Mouse (Mus musculus): ENCODE data around the gene Dhrs4. TPM values are rescaled to one million over a fixed set of nuclear protein-coding genes. Genes with fewer than 3 reads are reported as not detected.

The Dhrs4 gene
- polyA plus RNA-seq, 1 experiment from 2014 or later = 34.8 TPM

DNA sequence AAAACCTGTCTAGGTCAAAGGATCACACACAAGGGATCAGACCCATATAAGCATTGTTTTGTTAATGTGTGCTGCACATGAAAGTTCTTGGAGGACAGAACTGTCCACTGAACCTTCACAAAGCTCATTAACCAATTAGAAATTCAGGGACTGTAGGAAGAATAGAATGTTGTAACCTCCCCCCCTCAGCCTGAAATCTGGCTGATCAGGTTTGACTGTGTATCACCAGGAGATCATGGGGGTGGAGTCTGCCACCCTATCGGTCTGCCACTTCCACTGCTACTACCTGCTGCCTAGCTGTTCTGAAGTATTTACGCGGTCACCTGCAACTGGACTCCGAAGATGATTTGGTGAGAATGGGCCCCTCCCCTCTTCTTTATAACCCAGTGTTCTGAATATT is 18.8 kb upstream of the Dhrs4 start:
- no peak for ATAC-seq (ENCODE audit: low FRiP score)
- Histone ChIP-seq H3K9ac (ENCODE audit: low read length) (no peak overlapping the region), H3K9me3 (ENCODE audit: control insufficient read depth, low read length) (peaks cover 3% of the 10 kb centered on the region; the same call in 1 of the 2 replicates), H3K27me3 (ENCODE audit: control insufficient read depth, insufficient read depth, low read length) (no peaks in the 10 kb centered on the region), H3K27ac (ENCODE audit: low read depth, low read length) (no peak overlapping the region), H3K4me3 (ENCODE audit: low read depth, low read length) (no peak overlapping the region), H3K36me3 (ENCODE audit: control insufficient read depth, insufficient read depth, low read length) (no peaks in the 10 kb centered on the region), H3K4me2 (no peak overlapping the region), H3K4me1 (ENCODE audit: control insufficient read depth, insufficient read depth, low read length) (no peaks in the 10 kb centered on the region)
- DNase-seq (ENCODE audit: low spot score, missing footprints) = no peak
- WGBS = 71% methylated on average over 4 of the region's 4 CpGs

- no peak for DNase-seq (ENCODE audit: low spot score, missing footprints)
- H3K9ac ChIP-seq (ENCODE audit: low read length) = no peak overlapping the region
- H3K9me3 ChIP-seq (ENCODE audit: control insufficient read depth, low read length) = peaks cover 3% of the 10 kb centered on the region; the same call in 1 of the 2 replicates
- H3K27me3 ChIP-seq (ENCODE audit: control insufficient read depth, insufficient read depth, low read length) = no peaks in the 10 kb centered on the region
- no peaks in the 10 kb centered on the region for H3K4me1 ChIP-seq (ENCODE audit: control insufficient read depth, insufficient read depth, low read length)
- H3K4me3 ChIP-seq (ENCODE audit: low read depth, low read length) = no peak overlapping the region
- H3K4me2 ChIP-seq = no peak overlapping the region
- WGBS = 74% methylated on average over 10 of the region's 10 CpGs
- no peak for ATAC-seq (ENCODE audit: low FRiP score)
- no peaks in the 10 kb centered on the region for H3K36me3 ChIP-seq (ENCODE audit: control insufficient read depth, insufficient read depth, low read length)
- H3K27ac ChIP-seq (ENCODE audit: low read depth, low read length) = no peak overlapping the region
Observed at GRCm38 (mm10) chr14:55460297-55460696, 18.3 kb upstream of the Dhrs4 start.

- H3K4me1 ChIP-seq (ENCODE audit: control insufficient read depth, insufficient read depth, low read length) = no peaks in the 10 kb centered on the region
- ATAC-seq (ENCODE audit: low FRiP score) (no peak), DNase-seq (ENCODE audit: low spot score, missing footprints) (peak; percentile 81)
- 74% methylated on average over 4 of the region's 4 CpGs for WGBS
- H3K9ac ChIP-seq (ENCODE audit: low read length) = no peak overlapping the region
- H3K4me2 ChIP-seq = no peak overlapping the region
- H3K4me3 ChIP-seq (ENCODE audit: low read depth, low read length) = no peak overlapping the region
- H3K27me3 ChIP-seq (ENCODE audit: control insufficient read depth, insufficient read depth, low read length) = no peaks in the 10 kb centered on the region
- no peak overlapping the region for H3K27ac ChIP-seq (ENCODE audit: low read depth, low read length)
- H3K9me3 ChIP-seq (ENCODE audit: control insufficient read depth, low read length) = no peaks in the 10 kb centered on the region
- no peaks in the 10 kb centered on the region for H3K36me3 ChIP-seq (ENCODE audit: control insufficient read depth, insufficient read depth, low read length)
Observed at GRCm38 (mm10) chr14:55461757-55462156, 16.8 kb upstream of the Dhrs4 start.

- Histone ChIP-seq H3K9me3 (ENCODE audit: control insufficient read depth, low read length) (no peaks in the 10 kb centered on the region), H3K4me3 (ENCODE audit: low read depth, low read length) (no peak overlapping the region), H3K4me2 (no peak overlapping the region), H3K4me1 (ENCODE audit: control insufficient read depth, insufficient read depth, low read length) (no peaks in the 10 kb centered on the region), H3K27me3 (ENCODE audit: control insufficient read depth, insufficient read depth, low read length) (no peaks in the 10 kb centered on the region), H3K36me3 (ENCODE audit: control insufficient read depth, insufficient read depth, low read length) (no peaks in the 10 kb centered on the region), H3K27ac (ENCODE audit: low read depth, low read length) (no peak overlapping the region), H3K9ac (ENCODE audit: low read length) (no peak overlapping the region)
- ATAC-seq (ENCODE audit: low FRiP score) (no peak), DNase-seq (ENCODE audit: low spot score, missing footprints) (no peak)
- 82% methylated on average over 4 of the region's 4 CpGs for WGBS
Observed at GRCm38 (mm10) chr14:55466481-55466880, 12.1 kb upstream of the Dhrs4 start.

GRCm38 (mm10) chr14:55467108-55467507 is 11.4 kb upstream of the Dhrs4 start:
- Histone ChIP-seq H3K36me3 (ENCODE audit: control insufficient read depth, insufficient read depth, low read length) (no peaks in the 10 kb centered on the region), H3K27me3 (ENCODE audit: control insufficient read depth, insufficient read depth, low read length) (no peaks in the 10 kb centered on the region), H3K27ac (ENCODE audit: low read depth, low read length) (no peak overlapping the region), H3K4me1 (ENCODE audit: control insufficient read depth, insufficient read depth, low read length) (no peaks in the 10 kb centered on the region), H3K4me3 (ENCODE audit: low read depth, low read length) (no peak overlapping the region), H3K9me3 (ENCODE audit: control insufficient read depth, low read length) (no peaks in the 10 kb centered on the region), H3K9ac (ENCODE audit: low read length) (no peak overlapping the region), H3K4me2 (no peak overlapping the region)
- 83% methylated on average over 7 of the region's 7 CpGs for WGBS
- DNase-seq (ENCODE audit: low spot score, missing footprints) (peak; percentile 10), ATAC-seq (ENCODE audit: low FRiP score) (no peak)

GRCm38 (mm10) chr14:55468301-55468741 is 10.2 kb upstream of the Dhrs4 start:
- Histone ChIP-seq H3K4me2 (no peak overlapping the region), H3K27me3 (ENCODE audit: control insufficient read depth, insufficient read depth, low read length) (no peaks in the 10 kb centered on the region), H3K27ac (ENCODE audit: low read depth, low read length) (no peak overlapping the region), H3K9ac (ENCODE audit: low read length) (no peak overlapping the region), H3K4me3 (ENCODE audit: low read depth, low read length) (no peak overlapping the region), H3K36me3 (ENCODE audit: control insufficient read depth, insufficient read depth, low read length) (no peaks in the 10 kb centered on the region), H3K4me1 (ENCODE audit: control insufficient read depth, insufficient read depth, low read length) (no peaks in the 10 kb centered on the region), H3K9me3 (ENCODE audit: control insufficient read depth, low read length) (no peaks in the 10 kb centered on the region)
- WGBS = 89% methylated on average over 2 of the region's 2 CpGs
- DNase-seq (ENCODE audit: low spot score, missing footprints) (no peak), ATAC-seq (ENCODE audit: low FRiP score) (no peak)

GRCm38 (mm10) chr14:55469041-55469440 is 9.5 kb upstream of the Dhrs4 start:
- no peaks in the 10 kb centered on the region for H3K9me3 ChIP-seq (ENCODE audit: control insufficient read depth, low read length)
- no peaks in the 10 kb centered on the region for H3K27me3 ChIP-seq (ENCODE audit: control insufficient read depth, insufficient read depth, low read length)
- DNase-seq (ENCODE audit: low spot score, missing footprints) (no peak), ATAC-seq (ENCODE audit: low FRiP score) (no peak)
- WGBS = 88% methylated on average over 2 of the region's 2 CpGs
- H3K36me3 ChIP-seq (ENCODE audit: control insufficient read depth, insufficient read depth, low read length) = no peaks in the 10 kb centered on the region
- no peak overlapping the region for H3K9ac ChIP-seq (ENCODE audit: low read length)
- H3K4me3 ChIP-seq (ENCODE audit: low read depth, low read length) = no peak overlapping the region
- no peaks in the 10 kb centered on the region for H3K4me1 ChIP-seq (ENCODE audit: control insufficient read depth, insufficient read depth, low read length)
- H3K27ac ChIP-seq (ENCODE audit: low read depth, low read length) = no peak overlapping the region
- no peak overlapping the region for H3K4me2 ChIP-seq

DNA sequence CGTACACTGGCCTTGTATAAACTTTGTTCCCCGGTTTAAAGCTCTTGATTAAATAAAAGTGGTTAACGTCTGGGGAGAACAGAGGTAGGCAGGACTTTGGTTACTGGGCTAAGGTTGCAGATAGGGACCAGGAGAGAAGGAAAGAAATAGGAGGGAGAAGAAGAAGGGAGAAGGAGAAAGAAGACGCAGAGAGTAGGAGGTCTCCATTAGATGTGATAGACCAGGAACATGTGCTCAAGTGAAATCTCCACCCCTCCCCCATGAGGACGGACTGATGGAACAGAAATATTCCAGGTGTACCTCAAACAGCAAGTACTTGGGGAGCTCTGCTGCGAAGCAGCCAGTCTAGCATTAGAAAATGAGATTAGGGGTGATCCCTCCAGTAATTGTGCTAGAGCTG is 8.7 kb upstream of the Dhrs4 start:
- ATAC-seq (ENCODE audit: low FRiP score) (no peak), DNase-seq (ENCODE audit: low spot score, missing footprints) (peak; percentile 47)
- Histone ChIP-seq H3K4me2 (no peak overlapping the region), H3K9ac (ENCODE audit: low read length) (no peak overlapping the region), H3K27ac (ENCODE audit: low read depth, low read length) (no peak overlapping the region), H3K4me3 (ENCODE audit: low read depth, low read length) (no peak overlapping the region), H3K36me3 (ENCODE audit: control insufficient read depth, insufficient read depth, low read length) (no peaks in the 10 kb centered on the region), H3K9me3 (ENCODE audit: control insufficient read depth, low read length) (no peaks in the 10 kb centered on the region), H3K4me1 (ENCODE audit: control insufficient read depth, insufficient read depth, low read length) (no peaks in the 10 kb centered on the region), H3K27me3 (ENCODE audit: control insufficient read depth, insufficient read depth, low read length) (no peaks in the 10 kb centered on the region)
- whole genome bisulfite sequencing = 84% methylated on average over 6 of the region's 6 CpGs

- ATAC-seq (ENCODE audit: low FRiP score) (no peak), DNase-seq (ENCODE audit: low spot score, missing footprints) (peak; percentile 80)
- no peaks in the 10 kb centered on the region for H3K4me1 ChIP-seq (ENCODE audit: control insufficient read depth, insufficient read depth, low read length)
- H3K4me2 ChIP-seq = no peak overlapping the region
- WGBS = 16% methylated on average over 10 of the region's 10 CpGs
- no peak overlapping the region for H3K4me3 ChIP-seq (ENCODE audit: low read depth, low read length)
- H3K36me3 ChIP-seq (ENCODE audit: control insufficient read depth, insufficient read depth, low read length) = no peaks in the 10 kb centered on the region
- H3K27ac ChIP-seq (ENCODE audit: low read depth, low read length) = no peak overlapping the region
- no peaks in the 10 kb centered on the region for H3K9me3 ChIP-seq (ENCODE audit: control insufficient read depth, low read length)
- H3K9ac ChIP-seq (ENCODE audit: low read length) = no peak overlapping the region
- no peaks in the 10 kb centered on the region for H3K27me3 ChIP-seq (ENCODE audit: control insufficient read depth, insufficient read depth, low read length)
Observed at GRCm38 (mm10) chr14:55470806-55471205, 7.8 kb upstream of the Dhrs4 start.

GRCm38 (mm10) chr14:55475654-55476053 is 2.9 kb upstream of the Dhrs4 start:
- H3K27me3 ChIP-seq (ENCODE audit: control insufficient read depth, insufficient read depth, low read length) = no peaks in the 10 kb centered on the region
- no peak overlapping the region for H3K9ac ChIP-seq (ENCODE audit: low read length)
- no peaks in the 10 kb centered on the region for H3K9me3 ChIP-seq (ENCODE audit: control insufficient read depth, low read length)
- DNase-seq (ENCODE audit: low spot score, missing footprints) (no peak), ATAC-seq (ENCODE audit: low FRiP score) (no peak)
- 74% methylated on average over 2 of the region's 2 CpGs for WGBS
- no peaks in the 10 kb centered on the region for H3K36me3 ChIP-seq (ENCODE audit: control insufficient read depth, insufficient read depth, low read length)
- no peak overlapping the region for H3K4me3 ChIP-seq (ENCODE audit: low read depth, low read length)
- H3K4me1 ChIP-seq (ENCODE audit: control insufficient read depth, insufficient read depth, low read length) = peaks cover 2% of the 10 kb centered on the region; the same call in 1 of the 2 replicates
- no peak overlapping the region for H3K4me2 ChIP-seq
- H3K27ac ChIP-seq (ENCODE audit: low read depth, low read length) = no peak overlapping the region

Measured in midbrain, embryonic 11.5 days (tissue).